Mouse (Mus musculus): ENCODE data around the gene Carnmt1.

DNA sequence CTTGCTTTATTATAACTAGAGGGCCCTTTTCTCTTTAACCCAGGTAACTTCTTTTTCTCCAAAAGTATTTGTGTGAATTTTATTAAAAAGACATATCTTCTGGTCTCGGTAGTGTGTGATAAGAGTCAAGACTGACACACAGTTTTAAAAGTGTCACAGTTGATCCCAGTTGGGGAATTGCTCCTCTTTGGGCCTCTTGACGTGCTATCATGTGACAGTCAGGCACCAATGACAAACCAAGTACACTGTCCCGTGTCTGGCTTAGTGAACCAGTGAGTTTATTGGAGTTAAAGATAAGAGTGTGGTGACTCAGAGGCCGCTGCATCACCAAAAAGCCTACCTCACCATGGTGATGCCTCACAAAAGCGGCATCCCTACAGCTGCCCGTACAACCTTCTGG is 26.5 kb upstream of the Carnmt1 start:
- TF ChIP-seq CTCF (conservative IDR thresholded peaks at IDR 0.05; ENCODE audit: insufficient read depth, insufficient read length, low read depth, low read length): no peak
- no peak for TF ChIP-seq POLR2A (IDR thresholded peaks at IDR 0.05; ENCODE audit: low read depth, low read length)

Measured in kidney, adult 2 months (tissue).